Mouse (Mus musculus) embryonic fibroblast, embryonic 13.5 days (primary cell): ENCODE measurements at regions not wholly inside any gene's neighbourhood (a gene's known extent, or its start where the extent isn't known, plus 50 kb on each side); places are given as distances from the start of the nearest gene placed in this dataset.

Experiments
- H3K27ac ChIP-seq: 2 replicates; pipeline ENCODE4 v1.5.1; 2012; ENCODE audit warnings: low read length, control low read depth, inconsistent platforms; ENCODE audit not compliant: insufficient read depth
- H3K4me1 ChIP-seq: 2 replicates; pipeline ENCODE4 v1.6.1; 2011; ENCODE audit warnings: low read length; ENCODE audit not compliant: control insufficient read depth, insufficient read depth
- H3K4me3 ChIP-seq: 2 replicates; pipeline ENCODE4 v1.5.1; 2011; ENCODE audit warnings: mild to moderate bottlenecking, control low read depth, low read length; ENCODE audit not compliant: insufficient read depth
- CTCF ChIP-seq: IDR thresholded peaks from 2 replicates; pipeline ENCODE4 v1.5.1; 2011; ENCODE audit warnings: mild to moderate bottlenecking, control low read depth, low read length, moderate library complexity, borderline replicate concordance; ENCODE audit not compliant: insufficient read depth
- POLR2A ChIP-seq: IDR thresholded peaks from 2 replicates; pipeline ENCODE4 v1.6.1; 2011; ENCODE audit warnings: low read depth, mild to moderate bottlenecking, control low read depth, low read length, moderate library complexity

DNA sequence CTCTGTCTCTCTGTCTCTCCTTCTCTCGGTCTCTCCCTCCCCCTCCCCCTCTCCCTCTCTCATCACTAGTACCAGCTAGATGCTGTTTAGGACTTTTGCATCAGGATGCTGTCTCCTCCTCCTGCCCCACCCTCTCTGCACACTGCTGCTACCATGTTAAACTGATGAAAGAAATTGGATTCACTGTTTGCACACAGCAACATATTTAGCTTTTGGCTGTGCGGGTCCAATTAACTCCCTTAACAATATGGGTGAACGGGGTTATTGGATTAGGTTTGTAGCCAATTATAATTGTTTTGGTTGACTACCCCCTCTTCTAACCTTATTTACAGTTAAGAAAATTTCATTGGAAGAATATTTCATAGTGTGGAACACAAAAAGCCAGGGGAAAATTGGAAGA is 424.0 kb upstream of the Sorcs1 start:
- no peak overlapping the region for H3K4me3 ChIP-seq
- TF ChIP-seq CTCF: no peak
- TF ChIP-seq POLR2A: no peak

DNA sequence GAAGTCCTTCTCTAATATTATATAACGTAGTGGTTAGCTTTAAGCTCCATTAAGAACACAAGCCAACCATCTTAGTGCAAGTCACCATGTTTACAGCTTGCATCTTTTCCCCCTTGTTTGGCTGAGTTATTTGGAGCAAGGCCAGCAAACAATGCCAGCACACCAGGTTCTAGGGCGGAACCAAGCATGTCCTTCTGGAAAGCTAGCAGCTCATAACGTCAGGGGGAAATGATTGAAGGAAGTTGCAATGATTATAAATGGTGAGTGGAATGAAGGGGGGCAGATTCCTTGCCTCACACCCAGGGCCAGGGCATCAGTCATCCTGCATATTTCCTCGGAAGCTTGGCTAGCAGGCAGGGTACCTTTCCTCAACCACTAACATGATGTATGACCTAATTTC is 396.3 kb upstream of the Sorcs1 start:
- Histone ChIP-seq H3K27ac (no peak overlapping the region), H3K4me1 (no peaks in the 10 kb centered on the region), H3K4me3 (no peak overlapping the region)
- no peak for TF ChIP-seq POLR2A
- no peak for TF ChIP-seq CTCF

More for the DNA sequence above, 424.0 kb upstream of the Sorcs1 start:
- Histone ChIP-seq H3K4me1 (no peaks in the 10 kb centered on the region), H3K27ac (no peak overlapping the region)

DNA sequence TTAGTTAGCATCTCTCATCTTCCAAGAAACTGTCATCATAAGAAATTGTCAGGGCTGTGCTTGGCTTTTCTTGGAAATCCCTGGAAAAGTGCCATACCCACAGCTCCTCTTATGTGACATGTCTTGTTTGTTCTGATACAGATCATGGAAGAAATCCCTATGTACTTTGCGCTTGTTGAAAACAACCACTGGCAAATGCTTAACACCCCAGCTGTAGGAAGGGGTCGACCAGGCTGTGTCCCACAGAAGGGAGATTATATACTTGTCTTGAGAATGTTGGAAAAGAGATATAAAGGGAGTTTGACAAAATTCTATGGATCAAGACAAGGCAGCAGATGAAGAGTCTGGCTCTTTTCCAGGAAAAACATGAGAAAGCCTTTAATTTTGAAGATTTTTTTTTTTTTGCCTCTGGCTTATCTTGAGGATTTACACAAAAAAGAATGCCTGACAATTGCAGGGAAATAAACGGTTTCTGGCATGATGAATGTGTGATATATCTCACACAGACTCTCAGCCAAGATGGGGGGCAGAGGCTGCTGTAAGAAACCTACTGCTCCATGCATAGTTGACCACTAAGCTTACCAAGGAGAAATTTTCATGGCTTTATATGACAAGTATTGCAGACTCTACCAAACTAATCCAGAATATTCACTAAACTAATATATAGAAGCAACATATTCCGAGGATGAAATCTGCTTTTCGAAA is 381.7 kb upstream of the Sorcs1 start:
- Histone ChIP-seq H3K4me3 (no peak overlapping the region), H3K27ac (no peak overlapping the region), H3K4me1 (no peaks in the 10 kb centered on the region)
- TF ChIP-seq POLR2A (no peak), CTCF (no peak)

DNA sequence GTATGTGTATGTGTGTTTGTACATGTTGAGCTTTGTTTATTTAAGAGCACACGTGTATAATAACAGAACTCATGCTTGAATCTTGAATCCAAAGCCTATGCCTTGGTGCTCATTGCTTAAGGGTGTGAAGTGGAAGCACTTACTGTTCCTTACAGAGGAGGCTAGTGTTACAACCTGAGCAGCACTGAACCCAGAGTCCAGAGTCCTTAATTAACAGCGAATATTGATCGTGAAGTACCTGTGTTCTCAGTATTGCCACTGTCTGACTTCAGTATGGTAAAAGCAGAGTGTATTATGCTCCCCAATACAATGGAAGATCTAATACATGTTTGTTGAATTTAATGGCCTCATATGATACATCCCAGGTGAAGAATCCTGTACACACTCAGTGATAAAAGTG is 365.1 kb upstream of the Sorcs1 start:
- Histone ChIP-seq H3K27ac (no peak overlapping the region), H3K4me3 (no peak overlapping the region), H3K4me1 (no peaks in the 10 kb centered on the region)
- no peak for TF ChIP-seq CTCF
- TF ChIP-seq POLR2A: no peak

DNA sequence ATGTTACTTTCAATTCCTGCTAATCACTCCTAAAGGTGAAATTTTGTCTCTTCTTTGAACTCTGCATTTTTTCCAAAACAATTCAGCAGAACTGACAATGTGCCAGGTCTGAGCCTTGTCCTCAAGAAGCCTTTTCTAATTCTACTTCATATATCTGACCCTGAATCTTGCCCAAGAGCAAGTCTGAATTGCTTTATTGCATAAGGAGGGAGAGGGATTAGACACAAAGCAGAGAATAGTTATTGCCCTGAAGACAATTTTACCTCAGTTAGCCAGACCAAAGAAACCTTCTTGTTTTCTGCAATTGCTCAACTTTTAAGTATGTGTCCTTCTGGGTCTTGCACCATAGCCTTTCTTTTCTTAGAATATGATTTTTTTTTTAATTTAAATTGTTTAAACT is 316.0 kb upstream of the Sorcs1 start:
- Histone ChIP-seq H3K27ac (no peak overlapping the region), H3K4me3 (no peak overlapping the region), H3K4me1 (no peaks in the 10 kb centered on the region)
- TF ChIP-seq CTCF (no peak), POLR2A (no peak)

DNA sequence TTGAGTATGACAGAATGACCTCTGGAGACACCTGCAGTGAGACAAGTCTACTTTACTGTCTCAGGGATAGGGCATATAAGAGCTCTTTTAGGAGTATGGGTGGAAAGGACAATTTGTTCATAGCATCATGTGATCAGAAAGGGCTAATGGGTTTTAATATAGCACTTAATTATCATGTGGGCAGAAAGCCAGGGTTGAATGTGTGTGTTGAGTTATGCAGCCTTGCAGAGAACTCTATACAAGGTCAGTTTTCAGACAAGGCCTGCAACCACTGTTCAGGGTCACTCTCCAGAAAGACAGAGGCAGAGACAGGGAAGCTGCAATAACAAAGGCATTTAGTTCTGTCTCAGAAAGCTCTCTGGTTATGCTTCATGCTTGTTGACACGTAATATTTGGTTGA is 292.6 kb upstream of the Sorcs1 start:
- no peak for TF ChIP-seq CTCF
- TF ChIP-seq POLR2A: no peak
- Histone ChIP-seq H3K4me3 (no peak overlapping the region), H3K27ac (no peak overlapping the region), H3K4me1 (no peaks in the 10 kb centered on the region)

DNA sequence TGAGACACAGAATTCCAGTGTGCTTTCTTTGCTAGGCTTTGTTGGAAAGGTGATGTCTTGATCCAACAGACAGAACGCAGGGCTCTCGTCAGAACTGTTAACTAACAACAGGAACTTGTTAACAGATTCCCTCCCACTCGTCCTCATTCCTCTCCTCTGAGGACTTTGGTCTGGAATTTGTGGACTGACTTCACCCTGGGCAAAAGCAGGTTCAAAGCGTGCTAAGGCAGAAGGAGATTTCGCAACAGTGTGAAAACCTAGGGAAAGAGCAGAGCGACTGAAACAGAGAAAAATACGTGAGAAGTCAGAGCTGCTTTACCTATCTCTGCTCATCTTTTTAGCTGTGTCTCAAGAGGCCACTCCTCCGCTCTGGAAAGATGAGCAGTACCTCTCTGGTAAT is 283.5 kb upstream of the Sorcs1 start:
- Histone ChIP-seq H3K27ac (0 out of 2 replicates have a peak overlapping the region, but pooled peaks have one; percentile 29), H3K4me1 (no peaks in the 10 kb centered on the region), H3K4me3 (no peak overlapping the region)
- TF ChIP-seq POLR2A: no peak
- no peak for TF ChIP-seq CTCF

DNA sequence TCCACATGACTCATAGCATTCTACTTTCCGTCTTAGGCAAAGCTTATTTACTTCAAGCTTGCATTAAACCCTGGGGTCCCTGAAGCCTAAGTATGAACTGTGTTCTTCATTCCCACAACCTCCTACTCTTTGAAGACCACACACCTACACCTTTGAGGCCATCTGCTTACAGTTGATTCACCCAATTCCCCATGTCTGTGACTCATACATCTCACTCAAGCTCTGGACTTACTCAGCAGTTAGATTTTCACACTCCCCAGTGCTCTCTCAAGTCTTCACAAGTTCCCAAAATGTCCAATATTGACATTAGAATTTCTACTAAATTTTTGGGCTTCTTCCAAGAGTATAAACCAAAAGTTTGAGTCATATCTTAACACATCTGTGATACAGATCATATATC is 266.6 kb upstream of the Sorcs1 start:
- Histone ChIP-seq H3K27ac (peak overlapping the region; percentile 71), H3K4me3 (no peak overlapping the region), H3K4me1 (no peaks in the 10 kb centered on the region; the same call in 1 of the 2 replicates)
- TF ChIP-seq CTCF (no peak), POLR2A (no peak)

DNA sequence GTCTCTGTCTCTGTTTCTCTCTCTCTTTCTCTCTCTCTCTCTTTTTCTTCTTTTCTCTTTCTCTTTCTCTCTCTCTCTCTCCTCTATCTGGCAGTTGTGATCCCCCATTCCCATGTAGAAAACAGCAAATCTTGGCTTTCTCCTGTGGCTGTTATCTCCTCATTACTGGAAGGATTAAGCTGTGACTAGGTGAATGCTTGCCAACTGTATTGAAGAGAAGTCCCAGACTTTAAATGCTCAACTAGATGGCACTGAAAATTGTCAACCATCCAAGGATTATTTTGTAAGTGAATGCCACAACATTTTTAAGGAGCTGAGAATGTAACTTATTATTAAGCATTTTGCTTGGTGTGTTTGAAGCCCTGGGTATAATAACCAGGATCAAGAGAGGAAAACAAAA is 233.2 kb upstream of the Sorcs1 start:
- Histone ChIP-seq H3K4me1 (no peaks in the 10 kb centered on the region), H3K27ac (no peak overlapping the region), H3K4me3 (no peak overlapping the region)
- TF ChIP-seq CTCF: no peak
- TF ChIP-seq POLR2A: no peak

DNA sequence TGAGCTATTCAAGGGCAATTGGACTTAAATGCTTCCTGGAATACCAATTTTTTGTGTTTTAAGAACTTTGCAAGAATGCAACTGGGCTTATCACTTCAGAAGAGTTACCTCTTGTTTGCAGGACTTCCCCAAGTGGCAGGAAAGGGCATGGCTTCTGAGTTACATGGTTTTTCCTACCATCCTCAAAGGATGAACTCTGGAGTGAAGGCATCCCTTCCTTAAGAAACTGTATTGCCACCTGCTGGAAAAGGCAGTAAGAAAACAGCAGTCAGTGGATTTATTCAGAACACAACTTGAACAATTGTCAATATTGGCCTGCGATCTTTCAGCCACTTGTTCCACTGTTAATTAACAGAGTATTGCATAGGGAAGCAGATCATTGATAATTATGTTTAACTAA is 232.2 kb upstream of the Sorcs1 start:
- no peaks in the 10 kb centered on the region for H3K4me1 ChIP-seq
- H3K4me3 ChIP-seq: no peak overlapping the region
- no peak overlapping the region for H3K27ac ChIP-seq
- TF ChIP-seq CTCF: no peak
- no peak for TF ChIP-seq POLR2A
